Mouse (Mus musculus): Measurements from ENCODE around the gene Ebf1. TPM values are rescaled to one million over a fixed set of nuclear protein-coding genes. Genes with fewer than 3 reads are reported as not detected.

The Ebf1 gene
- polyA plus RNA-seq, 1 experiment from 2014 or later = 61.7 TPM

DNA sequence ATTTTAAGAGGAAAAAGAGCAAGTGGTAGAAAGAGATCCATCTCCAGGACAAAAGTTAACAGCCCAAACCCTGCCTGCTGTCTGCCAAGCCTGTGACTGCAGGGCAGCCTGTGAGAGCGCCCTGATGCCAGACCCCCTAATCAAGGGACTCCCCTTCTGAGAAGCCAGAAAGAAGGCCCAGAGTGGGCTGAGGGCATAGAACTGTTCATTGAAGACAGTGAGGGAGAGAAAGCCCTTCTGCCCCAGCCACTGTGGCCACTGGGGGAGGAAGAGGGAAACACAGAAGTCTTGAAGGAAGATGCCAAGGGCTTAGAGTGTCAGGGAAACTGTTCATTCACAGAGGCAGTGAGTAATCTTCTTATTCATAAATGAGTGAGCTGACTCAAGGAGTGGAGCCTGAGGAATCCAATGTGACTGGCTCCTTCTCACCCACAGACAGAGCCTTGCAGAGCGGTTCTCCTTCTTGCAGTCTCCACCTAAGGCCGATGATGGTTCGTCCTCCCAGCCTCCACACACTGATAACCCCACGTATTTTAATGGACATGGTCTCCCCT, 195.2 kb downstream of the Ebf1 start:
- H3K9ac ChIP-seq (ENCODE audit: low read length) = no peak overlapping the region
- H3K4me2 ChIP-seq (ENCODE audit: low read depth, severe bottlenecking) = no peak overlapping the region
- H3K27me3 ChIP-seq (ENCODE audit: control insufficient read depth, insufficient read depth, low read length) = no peaks in the 10 kb centered on the region
- DNase-seq (ENCODE audit: low spot score) = no peak
- H3K9me3 ChIP-seq (ENCODE audit: control insufficient read depth, low read length) = no peaks in the 10 kb centered on the region
- H3K4me3 ChIP-seq (ENCODE audit: low read depth, low read length) = no peak overlapping the region
- no peak for ATAC-seq (ENCODE audit: insufficient number of reproducible peaks, low FRiP score, low TSS enrichment, low read depth)
- H3K4me1 ChIP-seq (ENCODE audit: control insufficient read depth, insufficient read depth, low read length) = no peaks in the 10 kb centered on the region
- H3K27ac ChIP-seq (replicated peaks; ENCODE audit: low read depth, low read length) = no peak overlapping the region
- WGBS = 92% methylated on average over 5 of the region's 5 CpGs
- no peaks in the 10 kb centered on the region for H3K36me3 ChIP-seq (ENCODE audit: control insufficient read depth, insufficient read depth, low read length)

DNA sequence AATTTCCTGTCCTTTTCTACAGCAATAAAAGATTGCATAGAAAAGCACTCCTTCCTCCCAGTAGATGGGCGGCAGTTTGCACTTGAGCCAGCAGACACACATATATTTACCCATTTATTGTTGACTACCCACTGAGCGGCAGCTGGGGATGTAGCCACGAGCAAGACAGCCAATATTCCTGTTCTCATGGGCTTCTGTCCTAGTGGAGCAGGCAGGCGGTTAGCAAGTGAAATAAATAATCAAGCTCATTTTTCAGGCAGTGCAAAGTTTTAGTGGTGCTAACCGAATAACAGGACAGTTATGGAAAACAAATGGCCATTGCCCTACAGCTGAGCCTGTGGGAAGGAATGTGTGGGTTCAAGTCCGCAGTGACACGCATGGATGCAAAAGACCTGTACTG, 196.4 kb downstream of the Ebf1 start:
- 78% methylated on average over 7 of the region's 7 CpGs for WGBS
- Histone ChIP-seq H3K4me2 (ENCODE audit: low read depth, severe bottlenecking) (no peak overlapping the region), H3K4me3 (ENCODE audit: low read depth, low read length) (no peak overlapping the region), H3K36me3 (ENCODE audit: control insufficient read depth, insufficient read depth, low read length) (no peaks in the 10 kb centered on the region), H3K27me3 (ENCODE audit: control insufficient read depth, insufficient read depth, low read length) (no peaks in the 10 kb centered on the region), H3K9me3 (ENCODE audit: control insufficient read depth, low read length) (no peaks in the 10 kb centered on the region), H3K9ac (ENCODE audit: low read length) (no peak overlapping the region), H3K4me1 (ENCODE audit: control insufficient read depth, insufficient read depth, low read length) (no peaks in the 10 kb centered on the region), H3K27ac (replicated peaks; ENCODE audit: low read depth, low read length) (no peak overlapping the region)
- no peak for ATAC-seq (ENCODE audit: insufficient number of reproducible peaks, low FRiP score, low TSS enrichment, low read depth)
- DNase-seq (ENCODE audit: low spot score) = no peak

DNA sequence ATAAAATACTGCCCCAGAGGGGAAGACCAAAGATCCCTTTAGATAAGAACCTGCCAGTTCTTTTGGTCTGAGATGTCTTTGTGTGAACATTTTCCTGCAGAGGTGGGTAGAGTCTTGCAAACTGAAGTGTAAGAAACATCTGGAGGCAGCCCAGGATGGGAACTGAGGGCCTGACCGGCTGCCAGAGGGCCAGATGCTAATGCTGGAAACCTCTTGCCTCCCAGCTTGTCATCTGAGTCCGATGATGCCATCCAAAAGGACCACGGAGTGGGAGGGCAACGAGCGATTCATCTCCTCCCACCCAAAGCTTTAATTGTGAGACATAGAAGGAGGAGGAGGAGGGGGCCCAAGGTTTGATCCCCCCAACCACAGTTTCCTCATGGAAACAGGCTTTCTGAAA, 197.7 kb downstream of the Ebf1 start:
- whole genome bisulfite sequencing = 83% methylated on average over 5 of the region's 5 CpGs
- H3K4me3 ChIP-seq (ENCODE audit: low read depth, low read length) = no peak overlapping the region
- no peaks in the 10 kb centered on the region for H3K9me3 ChIP-seq (ENCODE audit: control insufficient read depth, low read length)
- no peaks in the 10 kb centered on the region for H3K36me3 ChIP-seq (ENCODE audit: control insufficient read depth, insufficient read depth, low read length)
- no peak for DNase-seq (ENCODE audit: low spot score)
- H3K4me1 ChIP-seq (ENCODE audit: control insufficient read depth, insufficient read depth, low read length) = no peaks in the 10 kb centered on the region
- H3K27ac ChIP-seq (replicated peaks; ENCODE audit: low read depth, low read length) = no peak overlapping the region
- no peak for ATAC-seq (ENCODE audit: insufficient number of reproducible peaks, low FRiP score, low TSS enrichment, low read depth)
- no peak overlapping the region for H3K9ac ChIP-seq (ENCODE audit: low read length)
- no peaks in the 10 kb centered on the region for H3K27me3 ChIP-seq (ENCODE audit: control insufficient read depth, insufficient read depth, low read length)
- H3K4me2 ChIP-seq (ENCODE audit: low read depth, severe bottlenecking) = no peak overlapping the region

DNA sequence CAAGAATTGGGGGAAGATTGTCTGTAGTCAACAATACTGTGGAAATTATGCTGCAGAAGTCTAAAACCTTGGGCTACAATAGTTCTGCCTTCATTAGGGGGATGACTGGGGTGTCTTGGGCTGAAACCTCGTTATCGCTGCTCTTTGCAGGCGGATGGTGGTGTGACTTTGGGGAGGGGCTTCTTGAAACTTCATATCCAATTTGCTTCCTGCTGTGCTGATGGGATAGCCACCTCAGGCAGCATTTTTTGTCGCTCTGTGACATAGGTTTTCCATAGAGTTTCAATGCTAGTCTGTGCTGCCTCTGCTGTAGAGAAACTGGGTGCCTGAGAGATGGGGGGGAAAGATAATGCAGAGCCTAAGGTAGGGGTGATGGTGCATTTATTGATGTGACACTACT, 198.9 kb downstream of the Ebf1 start:
- no peaks in the 10 kb centered on the region for H3K36me3 ChIP-seq (ENCODE audit: control insufficient read depth, insufficient read depth, low read length)
- no peaks in the 10 kb centered on the region for H3K9me3 ChIP-seq (ENCODE audit: control insufficient read depth, low read length)
- no peak overlapping the region for H3K4me2 ChIP-seq (ENCODE audit: low read depth, severe bottlenecking)
- H3K27me3 ChIP-seq (ENCODE audit: control insufficient read depth, insufficient read depth, low read length) = no peaks in the 10 kb centered on the region
- no peak overlapping the region for H3K27ac ChIP-seq (replicated peaks; ENCODE audit: low read depth, low read length)
- H3K9ac ChIP-seq (ENCODE audit: low read length) = no peak overlapping the region
- DNase-seq (ENCODE audit: low spot score) = no peak
- ATAC-seq (ENCODE audit: insufficient number of reproducible peaks, low FRiP score, low TSS enrichment, low read depth) = no peak
- 66% methylated on average over 4 of the region's 4 CpGs for WGBS
- H3K4me1 ChIP-seq (ENCODE audit: control insufficient read depth, insufficient read depth, low read length) = no peaks in the 10 kb centered on the region
- H3K4me3 ChIP-seq (ENCODE audit: low read depth, low read length) = no peak overlapping the region

DNA sequence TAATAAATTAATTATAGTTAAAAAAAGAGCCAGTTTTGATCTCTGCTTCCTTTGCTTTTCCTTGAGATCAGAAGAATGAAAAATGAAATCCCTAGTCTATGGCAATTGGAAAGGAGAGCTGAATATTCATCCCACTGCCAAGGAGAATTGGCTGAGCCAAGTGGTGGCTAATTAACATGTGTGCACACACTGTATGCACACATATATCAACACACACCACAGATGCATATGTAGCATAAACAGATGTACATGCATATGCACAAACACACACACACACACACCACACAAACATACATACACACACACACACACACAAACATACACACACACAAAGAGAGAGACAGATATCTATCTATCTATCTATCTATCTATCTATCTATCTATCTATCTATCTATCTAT, 205.2 kb downstream of the Ebf1 start:
- Histone ChIP-seq H3K4me2 (ENCODE audit: low read depth, severe bottlenecking) (no peak overlapping the region), H3K4me1 (ENCODE audit: control insufficient read depth, insufficient read depth, low read length) (no peaks in the 10 kb centered on the region), H3K4me3 (ENCODE audit: low read depth, low read length) (no peak overlapping the region), H3K36me3 (ENCODE audit: control insufficient read depth, insufficient read depth, low read length) (no peaks in the 10 kb centered on the region), H3K27me3 (ENCODE audit: control insufficient read depth, insufficient read depth, low read length) (no peaks in the 10 kb centered on the region), H3K9ac (ENCODE audit: low read length) (no peak overlapping the region), H3K27ac (replicated peaks; ENCODE audit: low read depth, low read length) (no peak overlapping the region), H3K9me3 (ENCODE audit: control insufficient read depth, low read length) (no peaks in the 10 kb centered on the region)
- no peak for DNase-seq (ENCODE audit: low spot score)
- no peak for ATAC-seq (ENCODE audit: insufficient number of reproducible peaks, low FRiP score, low TSS enrichment, low read depth)

DNA sequence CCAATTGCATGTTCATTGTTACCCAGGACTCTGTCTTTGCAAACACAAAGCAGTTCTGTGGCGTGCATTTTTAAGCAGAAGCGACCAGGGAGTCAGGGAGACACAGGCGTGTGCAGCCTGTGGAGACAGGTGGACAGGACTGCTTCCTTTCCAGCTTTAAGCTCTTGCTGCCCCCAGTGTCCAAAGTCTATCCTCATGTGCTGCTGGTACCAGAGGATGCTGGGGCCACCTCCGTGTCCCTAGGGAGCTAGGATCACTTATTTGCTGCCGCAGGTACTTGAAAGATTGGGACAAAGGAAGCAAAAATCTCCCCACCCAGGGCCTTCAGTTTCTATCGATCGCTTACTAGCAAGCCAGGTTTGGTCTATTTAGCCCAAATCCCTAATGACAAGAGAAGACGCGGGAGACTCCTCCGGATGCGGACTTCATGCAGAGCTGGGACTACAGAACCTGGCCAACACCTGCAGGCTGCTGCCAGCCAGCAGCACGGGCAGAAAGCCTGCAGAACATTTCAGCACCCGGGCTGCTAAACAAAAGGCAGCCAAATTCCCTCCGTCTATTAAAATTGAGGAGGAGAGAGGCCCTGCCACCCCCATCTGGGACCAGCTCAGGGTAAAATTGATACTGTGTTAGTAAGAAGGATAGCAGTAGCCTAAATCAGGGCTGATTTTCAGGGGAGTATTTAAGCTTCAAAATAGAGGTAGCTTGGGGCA, 215.3 kb downstream of the Ebf1 start:
- Histone ChIP-seq H3K9me3 (ENCODE audit: control insufficient read depth, low read length) (no peaks in the 10 kb centered on the region), H3K27ac (replicated peaks; ENCODE audit: low read depth, low read length) (no peak overlapping the region), H3K27me3 (ENCODE audit: control insufficient read depth, insufficient read depth, low read length) (no peaks in the 10 kb centered on the region), H3K36me3 (ENCODE audit: control insufficient read depth, insufficient read depth, low read length) (no peaks in the 10 kb centered on the region), H3K9ac (ENCODE audit: low read length) (no peak overlapping the region), H3K4me3 (ENCODE audit: low read depth, low read length) (no peak overlapping the region), H3K4me1 (ENCODE audit: control insufficient read depth, insufficient read depth, low read length) (peaks cover 8% of the 10 kb centered on the region; the same call in 1 of the 2 replicates), H3K4me2 (ENCODE audit: low read depth, severe bottlenecking) (peak overlapping the region; percentile 13; the same call in 1 of the 2 replicates)
- 17% methylated on average over 14 of the region's 14 CpGs for WGBS
- peak; percentile 40 for DNase-seq (ENCODE audit: low spot score)
- ATAC-seq (ENCODE audit: insufficient number of reproducible peaks, low FRiP score, low TSS enrichment, low read depth) = no peak

DNA sequence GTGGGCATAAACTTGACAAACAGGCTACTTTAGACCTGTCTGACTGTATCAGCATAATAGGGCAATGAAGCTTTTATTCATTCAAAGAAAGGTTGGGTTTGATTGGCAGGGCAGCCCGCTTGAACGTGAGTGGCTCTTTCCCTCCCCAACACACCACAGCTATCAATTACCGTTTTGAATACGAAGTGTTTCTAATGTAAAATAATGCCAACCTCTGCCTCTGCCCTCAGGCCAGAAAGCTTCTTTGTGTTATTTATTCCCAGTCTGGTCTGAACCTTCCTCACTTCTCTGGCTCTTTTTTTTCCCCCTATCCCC, 215.8 kb downstream of the Ebf1 start:
- Histone ChIP-seq H3K9ac (ENCODE audit: low read length) (no peak overlapping the region), H3K9me3 (ENCODE audit: control insufficient read depth, low read length) (no peaks in the 10 kb centered on the region), H3K4me3 (ENCODE audit: low read depth, low read length) (no peak overlapping the region), H3K36me3 (ENCODE audit: control insufficient read depth, insufficient read depth, low read length) (no peaks in the 10 kb centered on the region), H3K4me1 (ENCODE audit: control insufficient read depth, insufficient read depth, low read length) (peaks cover 8% of the 10 kb centered on the region; the same call in 1 of the 2 replicates), H3K27ac (replicated peaks; ENCODE audit: low read depth, low read length) (no peak overlapping the region), H3K27me3 (ENCODE audit: control insufficient read depth, insufficient read depth, low read length) (no peaks in the 10 kb centered on the region), H3K4me2 (ENCODE audit: low read depth, severe bottlenecking) (peak overlapping the region; percentile 13; the same call in 1 of the 2 replicates)
- ATAC-seq (ENCODE audit: insufficient number of reproducible peaks, low FRiP score, low TSS enrichment, low read depth) = no peak
- no peak for DNase-seq (ENCODE audit: low spot score)
- 5% methylated on average over 4 of the region's 4 CpGs for whole genome bisulfite sequencing

DNA sequence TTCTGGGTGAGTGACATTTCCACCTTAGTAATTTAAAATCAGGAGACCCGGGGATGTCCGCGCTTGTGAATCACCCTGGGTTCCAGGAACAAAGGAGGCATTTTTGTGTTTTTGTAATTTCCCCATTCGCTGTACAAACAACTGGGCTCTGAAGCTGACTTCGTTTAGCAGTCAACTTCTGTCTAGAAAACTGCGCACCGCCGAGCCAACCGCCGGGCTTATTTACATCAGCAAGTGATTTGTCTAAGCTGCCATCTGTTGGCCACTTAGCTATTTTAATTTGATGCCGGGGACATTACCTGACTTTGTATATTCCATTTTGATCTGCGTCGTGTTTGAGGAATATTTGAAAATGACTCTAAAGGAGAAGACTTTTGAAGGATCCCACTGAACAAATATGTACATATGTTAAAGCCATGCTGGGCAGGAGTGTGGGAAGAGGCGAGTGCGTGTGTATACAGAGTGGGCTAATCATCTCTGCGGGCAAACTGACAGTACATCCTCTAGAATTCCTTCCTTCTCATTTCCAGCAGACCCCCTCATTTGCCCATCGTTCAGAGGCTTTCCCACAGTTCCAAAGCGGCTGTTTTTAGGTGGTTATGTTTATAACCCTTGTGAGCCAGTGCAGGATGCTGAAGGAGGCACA, 216.4 kb downstream of the Ebf1 start:
- H3K4me1 ChIP-seq (ENCODE audit: control insufficient read depth, insufficient read depth, low read length) = peaks cover 8% of the 10 kb centered on the region; the same call in 1 of the 2 replicates
- H3K27ac ChIP-seq (replicated peaks; ENCODE audit: low read depth, low read length) = no peak overlapping the region
- H3K4me2 ChIP-seq (ENCODE audit: low read depth, severe bottlenecking) = peak overlapping the region; percentile 13; the same call in 1 of the 2 replicates
- H3K27me3 ChIP-seq (ENCODE audit: control insufficient read depth, insufficient read depth, low read length) = no peaks in the 10 kb centered on the region
- no peaks in the 10 kb centered on the region for H3K36me3 ChIP-seq (ENCODE audit: control insufficient read depth, insufficient read depth, low read length)
- no peaks in the 10 kb centered on the region for H3K9me3 ChIP-seq (ENCODE audit: control insufficient read depth, low read length)
- DNase-seq (ENCODE audit: low spot score) (peak; percentile 49), ATAC-seq (ENCODE audit: insufficient number of reproducible peaks, low FRiP score, low TSS enrichment, low read depth) (no peak)
- WGBS = 37% methylated on average over 18 of the region's 18 CpGs
- H3K9ac ChIP-seq (ENCODE audit: low read length) = no peak overlapping the region
- H3K4me3 ChIP-seq (ENCODE audit: low read depth, low read length) = no peak overlapping the region

Data from limb, embryonic 11.5 days (tissue).